Mouse (Mus musculus): Measurements from ENCODE around the gene Fbln5. TPM values are rescaled to one million over a fixed set of nuclear protein-coding genes. Genes with fewer than 3 reads are reported as not detected.

Fbln5 gene
- total RNA-seq, 2 experiments from 2014 or later: not detected

GRCm38 (mm10) chr12:101770283-101771015 lies 48.4 kb downstream of the Fbln5 start:
- ATAC-seq (replicated peaks; ENCODE audit: low FRiP score, low TSS enrichment, poor library complexity, severe bottlenecking): no peak

- ATAC-seq (replicated peaks; ENCODE audit: low FRiP score, low TSS enrichment, poor library complexity, severe bottlenecking): 0 out of 2 replicates have a peak, but pooled peaks have one; percentile 24
Measured at GRCm38 (mm10) chr12:101767306-101768053, 51.4 kb downstream of the Fbln5 start.

- no peak for ATAC-seq (replicated peaks; ENCODE audit: low FRiP score, low TSS enrichment, poor library complexity, severe bottlenecking)
Measured at GRCm38 (mm10) chr12:101766228-101766852, 52.5 kb downstream of the Fbln5 start.

GRCm38 (mm10) chr12:101764870-101765269 lies 54.0 kb downstream of the Fbln5 start:
- no peak for ATAC-seq (replicated peaks; ENCODE audit: low FRiP score, low TSS enrichment, poor library complexity, severe bottlenecking)

- ATAC-seq (replicated peaks; ENCODE audit: low FRiP score, low TSS enrichment, poor library complexity, severe bottlenecking): no peak
Measured at GRCm38 (mm10) chr12:101763065-101763464, 55.8 kb downstream of the Fbln5 start.

GRCm38 (mm10) chr12:101762054-101762453 lies 56.8 kb downstream of the Fbln5 start:
- ATAC-seq (replicated peaks; ENCODE audit: low FRiP score, low TSS enrichment, poor library complexity, severe bottlenecking): no peak

GRCm38 (mm10) chr12:101759440-101760045 lies 59.3 kb downstream of the Fbln5 start:
- ATAC-seq (replicated peaks; ENCODE audit: low FRiP score, low TSS enrichment, poor library complexity, severe bottlenecking): no peak

- ATAC-seq (replicated peaks; ENCODE audit: low FRiP score, low TSS enrichment, poor library complexity, severe bottlenecking): no peak
Measured at GRCm38 (mm10) chr12:101758698-101759097, 60.2 kb downstream of the Fbln5 start.

GRCm38 (mm10) chr12:101742375-101742774 lies 76.5 kb downstream of the Fbln5 start:
- ATAC-seq (replicated peaks; ENCODE audit: low FRiP score, low TSS enrichment, poor library complexity, severe bottlenecking): no peak

- ATAC-seq (replicated peaks; ENCODE audit: low FRiP score, low TSS enrichment, poor library complexity, severe bottlenecking): no peak
Measured at GRCm38 (mm10) chr12:101740486-101740885, 78.4 kb downstream of the Fbln5 start.

- ATAC-seq (replicated peaks; ENCODE audit: low FRiP score, low TSS enrichment, poor library complexity, severe bottlenecking): no peak
Measured at GRCm38 (mm10) chr12:101740045-101740444, 78.8 kb downstream of the Fbln5 start.

- ATAC-seq (replicated peaks; ENCODE audit: low FRiP score, low TSS enrichment, poor library complexity, severe bottlenecking): peak; percentile 72
Measured at GRCm38 (mm10) chr12:101718755-101719150, 100.1 kb downstream of the Fbln5 start.

- ATAC-seq (replicated peaks; ENCODE audit: low FRiP score, low TSS enrichment, poor library complexity, severe bottlenecking): peak; percentile 100
Measured at GRCm38 (mm10) chr12:101718054-101718754, 100.7 kb downstream of the Fbln5 start, which contains the start of gene Tc2n. Gene Tc2n, minus strand, starts transcription at chr12:101718523.

- no peak for ATAC-seq (replicated peaks; ENCODE audit: low FRiP score, low TSS enrichment, poor library complexity, severe bottlenecking)
Measured at GRCm38 (mm10) chr12:101699176-101699575, 119.7 kb downstream of the Fbln5 start.

Other genes with a start within 250 kb of the Fbln5 start
- gene Tc2n, start 100.5 kb downstream of the Fbln5 start, total RNA-seq (2014; fragmentation: Nextera tagmentation): not detected in 2 replicates
- gene Tc2n, start 100.5 kb downstream of the Fbln5 start, total RNA-seq (2017): not detected in 2 replicates
- gene Trip11, start 94.2 kb upstream of the Fbln5 start, total RNA-seq (2014; fragmentation: Nextera tagmentation): 25.8 and 31.7 TPM in 2 replicates
- gene Trip11, start 94.2 kb upstream of the Fbln5 start, total RNA-seq (2017): 31.2 and 46.2 TPM in 2 replicates
- gene Atxn3, start 139.2 kb upstream of the Fbln5 start, total RNA-seq (2014; fragmentation: Nextera tagmentation): 18.9 and 24.3 TPM in 2 replicates
- 46.3 and 70.9 TPM in 2 replicates for gene Atxn3, start 139.2 kb upstream of the Fbln5 start, total RNA-seq (2017)
- 52.6 and 65.5 TPM in 2 replicates for gene Cpsf2, start 156.9 kb upstream of the Fbln5 start, total RNA-seq (2014; fragmentation: Nextera tagmentation)
- 99.1 and 106 TPM in 2 replicates for gene Cpsf2, start 156.9 kb upstream of the Fbln5 start, total RNA-seq (2017)

Data from megakaryocyte-erythroid progenitor cell, adult 5-6 weeks (primary cell).